Mouse (Mus musculus) heart, embryonic 16.5 days (tissue): ENCODE measurements at regions not wholly inside any gene's neighbourhood (a gene's known extent, or its start where the extent isn't known, plus 50 kb on each side); places are given as distances from the start of the nearest gene placed in this dataset.

Source experiments
- ATAC-seq: fragments of 200-750 bp; cut with Nextera tagmentation; replicated peaks from 2 replicates; pipeline ENCODE4 v1.8.0; 2017; ENCODE audit warnings: moderate number of reproducible peaks; ENCODE audit not compliant: insufficient read depth, low FRiP score; ENCODE audit errors: extremely low read depth
- H3K27ac ChIP-seq: fragments of 300-500 bp; sonication (generic); 2 replicates; pipeline ENCODE4 v1.5.1; 2014; ENCODE audit warnings: mild to moderate bottlenecking, low read length, control low read depth, moderate library complexity
- H3K27me3 ChIP-seq: fragments of 300-500 bp; sonication (generic); 2 replicates; pipeline ENCODE4 v1.6.1; 2014; ENCODE audit warnings: low read length, mixed read lengths; ENCODE audit not compliant: control insufficient read depth, insufficient read depth
- H3K36me3 ChIP-seq: fragments of 300-500 bp; sonication (generic); 2 replicates; pipeline ENCODE4 v1.6.1; 2014; ENCODE audit not compliant: control insufficient read depth, insufficient read depth
- H3K4me1 ChIP-seq: fragments of 300-500 bp; sonication (generic); 2 replicates; pipeline ENCODE4 v1.6.1; 2014; ENCODE audit warnings: low read length, mixed read lengths; ENCODE audit not compliant: control insufficient read depth, insufficient read depth
- H3K4me2 ChIP-seq: fragments of 300-500 bp; sonication (generic); 2 replicates; pipeline ENCODE4 v1.6.1; 2014; ENCODE audit warnings: low read depth, mild to moderate bottlenecking, control low read depth, low read length
- H3K4me3 ChIP-seq: fragments of 300-500 bp; sonication (generic); 2 replicates; pipeline ENCODE4 v1.5.1; 2014; ENCODE audit warnings: mild to moderate bottlenecking, control low read depth, low read length
- H3K9ac ChIP-seq: fragments of 300-500 bp; sonication (generic); 2 replicates; pipeline ENCODE4 v1.6.1; 2014; ENCODE audit warnings: low read length, control low read depth
- H3K9me3 ChIP-seq: fragments of 300-500 bp; sonication (generic); replicated peaks from 2 replicates; pipeline ENCODE4 v1.6.1; 2016; ENCODE audit warnings: low read length; ENCODE audit not compliant: control insufficient read depth
- WGBS: fragments of 180-500 bp; shearing (Covaris S2); extraction: QIAGEN DNeasy Blood & Tissue Kit; methylation state at CpG from one replicate; pipeline ENCODE4 v1.1.7; 2014; 5-methylcytosine and 5-hydroxymethylcytosine counted together

DNA sequence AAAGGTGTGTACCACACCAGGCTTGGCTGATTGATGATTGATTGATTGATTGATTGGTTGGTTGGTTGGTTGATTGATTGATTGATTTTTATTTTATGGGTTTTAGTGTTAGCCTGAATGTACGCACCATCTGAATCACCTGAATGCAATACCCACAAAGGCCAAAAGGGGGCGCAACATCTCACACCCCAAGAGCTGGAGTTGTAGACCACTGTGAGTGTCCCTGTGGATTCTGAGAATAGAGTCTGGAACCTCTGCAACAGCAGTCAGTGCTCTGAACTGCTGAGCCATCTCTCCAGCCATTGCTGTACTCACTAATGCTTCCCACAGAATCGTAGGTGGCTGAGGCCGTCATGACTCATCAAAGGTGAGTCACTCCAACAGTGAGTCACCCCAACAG lies 109.4 kb upstream of the Foxb1 start:
- Histone ChIP-seq H3K9me3 (no peaks in the 10 kb centered on the region), H3K27me3 (no peaks in the 10 kb centered on the region), H3K9ac (no peak overlapping the region), H3K4me1 (no peaks in the 10 kb centered on the region), H3K27ac (no peak overlapping the region), H3K4me3 (no peak overlapping the region), H3K4me2 (no peak overlapping the region), H3K36me3 (no peaks in the 10 kb centered on the region)
- 79% methylated on average over 4 of the region's 4 CpGs for WGBS
- ATAC-seq = no peak

DNA sequence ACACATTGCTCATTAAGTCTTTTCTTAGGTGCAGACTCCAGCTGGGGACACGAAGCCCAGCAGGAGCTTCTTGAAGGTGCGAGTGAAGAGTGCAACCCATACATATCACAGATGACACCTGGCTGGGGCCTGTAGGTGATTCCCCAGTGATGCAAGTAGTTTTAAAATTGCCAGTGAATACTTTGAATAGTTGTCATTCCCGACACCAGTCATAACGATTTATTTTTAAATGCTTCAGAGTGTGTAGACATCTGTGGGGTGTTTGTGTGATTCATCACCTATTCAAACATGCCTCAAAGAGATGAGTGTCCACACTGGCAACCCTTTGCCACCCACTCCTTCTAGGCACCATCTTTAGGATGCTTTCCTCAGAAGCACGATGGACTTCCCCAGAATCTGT lies 102.9 kb upstream of the Bnip2 start:
- no peaks in the 10 kb centered on the region for H3K36me3 ChIP-seq
- ATAC-seq = no peak; the same call in 1 of the 2 replicates
- no peak overlapping the region for H3K4me3 ChIP-seq
- WGBS = 40% methylated on average over 5 of the region's 5 CpGs
- 0 out of 2 replicates have a peak, but pooled peaks cover 2% of the 10 kb centered on the region for H3K27me3 ChIP-seq
- H3K9ac ChIP-seq = no peak overlapping the region
- H3K4me1 ChIP-seq = 0 out of 2 replicates have a peak, but pooled peaks cover 2% of the 10 kb centered on the region
- H3K9me3 ChIP-seq = no peaks in the 10 kb centered on the region
- H3K4me2 ChIP-seq = no peak overlapping the region
- no peak overlapping the region for H3K27ac ChIP-seq

DNA sequence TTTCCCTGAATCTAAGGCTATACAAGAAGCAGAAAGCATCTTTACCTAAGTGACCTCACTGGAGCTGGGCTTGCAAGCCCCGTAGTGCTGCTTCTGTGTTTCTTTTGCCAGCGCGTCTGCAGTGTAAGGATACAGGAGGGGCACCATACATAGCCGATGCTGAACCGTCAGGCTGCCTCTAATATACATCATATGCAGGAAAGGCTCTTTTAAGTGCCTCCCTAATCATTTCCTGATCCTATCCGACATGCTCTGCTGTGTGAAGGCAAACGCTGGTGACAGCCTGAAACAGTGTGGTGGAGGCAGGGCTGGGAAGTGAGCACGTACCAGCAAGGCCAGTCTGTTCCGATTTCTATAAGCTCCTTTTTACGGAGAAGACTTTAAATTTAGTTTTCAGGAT lies 91.2 kb upstream of the Bnip2 start:
- Histone ChIP-seq H3K9me3 (no peaks in the 10 kb centered on the region), H3K4me2 (no peak overlapping the region), H3K36me3 (no peaks in the 10 kb centered on the region), H3K4me3 (no peak overlapping the region), H3K4me1 (no peaks in the 10 kb centered on the region), H3K9ac (no peak overlapping the region), H3K27me3 (0 out of 2 replicates have a peak, but pooled peaks cover 3% of the 10 kb centered on the region), H3K27ac (no peak overlapping the region)
- 49% methylated on average over 10 of the region's 10 CpGs for WGBS
- no peak for ATAC-seq

DNA sequence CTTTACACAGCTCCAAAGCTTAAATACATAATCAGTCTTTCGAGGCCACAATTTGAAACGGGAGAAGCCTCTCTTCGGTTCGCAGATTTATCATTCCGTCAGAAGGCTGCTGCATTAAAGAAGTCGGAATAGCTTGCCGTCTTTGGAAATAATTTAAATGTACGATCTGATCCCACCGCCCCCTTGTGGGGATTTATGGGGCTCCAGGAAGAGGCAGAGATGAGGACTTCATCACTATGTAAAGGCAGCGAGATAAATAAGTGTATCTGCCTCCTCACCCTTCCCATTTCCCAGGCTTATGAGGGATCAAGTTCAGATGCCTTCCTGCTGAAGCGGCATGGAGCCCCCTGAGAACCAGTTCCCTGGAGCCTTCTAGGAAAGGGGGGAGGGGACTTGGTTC lies 89.9 kb upstream of the Bnip2 start:
- H3K4me1 ChIP-seq = no peaks in the 10 kb centered on the region
- H3K9ac ChIP-seq = no peak overlapping the region
- no peaks in the 10 kb centered on the region for H3K9me3 ChIP-seq
- no peak overlapping the region for H3K27ac ChIP-seq
- H3K4me3 ChIP-seq = no peak overlapping the region
- no peaks in the 10 kb centered on the region for H3K36me3 ChIP-seq
- H3K4me2 ChIP-seq = no peak overlapping the region
- WGBS = 27% methylated on average over 11 of the region's 11 CpGs
- no peak for ATAC-seq
- 0 out of 2 replicates have a peak, but pooled peaks cover 3% of the 10 kb centered on the region for H3K27me3 ChIP-seq

DNA sequence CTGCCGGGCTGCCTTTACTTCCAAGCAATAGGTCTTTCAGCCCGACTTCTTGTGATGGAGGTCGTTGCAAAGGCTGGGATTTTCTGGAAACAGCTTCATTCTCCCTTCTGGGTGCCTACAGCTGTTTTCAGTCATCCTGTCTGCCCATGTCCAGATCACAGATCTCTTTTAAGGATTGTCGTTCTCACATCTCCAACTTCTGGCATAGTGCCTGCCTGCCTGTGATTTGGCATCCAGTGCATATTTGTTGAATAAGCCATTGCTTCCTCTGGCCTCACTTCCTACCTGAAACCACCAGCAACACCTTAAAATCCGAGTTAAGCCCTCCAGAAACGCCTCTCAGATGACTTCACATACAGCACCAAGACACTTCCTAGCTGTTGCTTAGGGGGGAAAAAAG lies 88.4 kb upstream of the Bnip2 start:
- no peak for ATAC-seq
- Histone ChIP-seq H3K9me3 (no peaks in the 10 kb centered on the region), H3K27ac (no peak overlapping the region), H3K9ac (no peak overlapping the region), H3K36me3 (no peaks in the 10 kb centered on the region), H3K4me1 (no peaks in the 10 kb centered on the region), H3K4me3 (no peak overlapping the region), H3K4me2 (no peak overlapping the region), H3K27me3 (0 out of 2 replicates have a peak, but pooled peaks cover 3% of the 10 kb centered on the region)
- 43% methylated on average over 6 of the region's 6 CpGs for WGBS

DNA sequence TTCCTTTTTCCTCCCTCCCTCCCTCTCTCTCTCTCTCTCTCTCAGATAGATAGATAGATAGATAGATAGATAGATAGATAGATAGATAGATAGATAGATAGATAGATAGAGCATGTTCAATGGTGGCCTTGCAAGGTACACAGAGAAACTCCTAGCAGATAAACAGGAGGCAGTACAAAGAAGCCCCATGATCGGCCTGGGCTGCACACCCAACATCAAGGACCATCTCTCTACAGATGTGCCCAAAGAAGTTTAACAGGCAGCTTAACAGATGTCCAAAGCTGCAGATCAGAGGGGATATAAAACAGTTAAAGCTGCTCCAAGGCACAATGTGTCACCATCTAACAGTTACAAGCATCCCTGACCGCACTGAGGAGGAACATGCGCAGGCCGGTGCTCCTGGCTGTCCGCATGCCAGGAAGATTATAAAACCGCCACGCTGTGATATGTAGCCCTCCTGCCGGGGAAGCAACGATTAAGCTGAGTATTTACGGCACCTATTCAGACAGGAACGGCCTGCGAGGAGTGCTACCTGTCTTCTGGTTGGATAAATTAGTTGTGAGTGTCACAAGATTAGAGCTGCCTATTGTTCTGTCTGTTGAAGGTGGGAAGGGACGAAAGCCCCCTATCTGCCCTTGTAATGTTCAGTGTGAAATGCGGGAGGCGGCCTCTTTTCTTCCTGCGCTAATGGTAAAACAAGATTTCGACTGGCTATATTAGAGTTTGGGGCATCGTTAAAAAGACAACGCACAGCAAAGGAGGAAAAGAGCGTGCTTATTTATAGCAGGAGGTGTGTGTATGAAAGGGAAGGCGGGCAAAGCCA lies 81.9 kb upstream of the Bnip2 start:
- no peak for ATAC-seq
- no peaks in the 10 kb centered on the region for H3K9me3 ChIP-seq
- H3K4me1 ChIP-seq = peaks cover 3% of the 10 kb centered on the region; the same call in 1 of the 2 replicates
- peak overlapping the region; percentile 50; the same call in 1 of the 2 replicates for H3K4me2 ChIP-seq
- H3K36me3 ChIP-seq = no peaks in the 10 kb centered on the region
- H3K27ac ChIP-seq = no peak overlapping the region
- no peak overlapping the region for H3K9ac ChIP-seq
- WGBS = 22% methylated on average over 21 of the region's 21 CpGs
- H3K27me3 ChIP-seq = peaks cover 3% of the 10 kb centered on the region; the same call in 1 of the 2 replicates
- H3K4me3 ChIP-seq = no peak overlapping the region

DNA sequence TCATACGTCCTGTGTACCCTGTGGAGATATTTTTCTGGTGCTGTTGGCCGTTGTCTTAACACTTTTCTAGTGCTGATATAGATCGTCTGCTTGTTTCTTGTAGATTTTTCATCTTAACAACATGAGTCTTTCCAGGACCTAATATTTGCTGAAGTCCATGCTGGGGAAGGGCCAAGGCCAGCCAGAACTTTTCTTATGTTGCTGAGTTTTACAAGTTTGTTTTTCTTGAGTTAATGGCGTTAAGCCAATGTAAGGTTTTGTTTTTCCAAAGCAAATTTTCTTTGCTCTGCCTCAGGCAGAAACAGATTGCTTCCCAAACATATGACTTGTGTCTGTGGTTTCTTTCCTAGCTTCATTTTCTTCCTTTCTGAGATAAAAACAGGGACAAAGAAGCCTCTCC lies 78.6 kb upstream of the Bnip2 start:
- no peak for ATAC-seq
- Histone ChIP-seq H3K4me2 (no peak overlapping the region), H3K27me3 (peaks cover 3% of the 10 kb centered on the region; the same call in 1 of the 2 replicates), H3K4me1 (peaks cover 3% of the 10 kb centered on the region; the same call in 1 of the 2 replicates), H3K4me3 (no peak overlapping the region), H3K9ac (no peak overlapping the region), H3K9me3 (no peaks in the 10 kb centered on the region), H3K27ac (no peak overlapping the region), H3K36me3 (no peaks in the 10 kb centered on the region)
- 54% methylated on average over 4 of the region's 4 CpGs for WGBS

DNA sequence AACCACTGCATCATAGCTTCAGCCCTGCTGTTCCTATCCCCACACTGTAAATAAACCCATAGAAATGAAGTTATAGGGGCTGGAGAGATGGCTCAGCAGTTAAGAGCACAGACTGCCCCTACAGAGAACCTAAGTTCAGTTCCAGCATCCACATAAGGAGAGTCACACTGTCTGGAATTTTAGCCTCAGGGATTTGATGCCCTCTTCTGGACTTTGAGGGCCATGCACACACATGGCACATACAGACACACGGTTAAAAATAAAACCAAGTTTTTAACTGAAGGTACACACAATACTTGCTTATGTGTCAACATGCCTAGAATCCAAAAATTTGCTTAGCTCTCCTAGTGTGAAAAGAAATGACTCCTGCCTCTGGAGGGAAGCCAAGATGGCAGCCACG lies 61.1 kb upstream of the Bnip2 start:
- no peaks in the 10 kb centered on the region for H3K9me3 ChIP-seq
- H3K4me3 ChIP-seq = no peak overlapping the region
- H3K27me3 ChIP-seq = no peaks in the 10 kb centered on the region
- H3K4me2 ChIP-seq = no peak overlapping the region
- H3K4me1 ChIP-seq = no peaks in the 10 kb centered on the region
- no peaks in the 10 kb centered on the region for H3K36me3 ChIP-seq
- no peak overlapping the region for H3K27ac ChIP-seq
- 62% methylated on average over 2 of the region's 2 CpGs for WGBS
- H3K9ac ChIP-seq = no peak overlapping the region
- ATAC-seq = no peak

DNA sequence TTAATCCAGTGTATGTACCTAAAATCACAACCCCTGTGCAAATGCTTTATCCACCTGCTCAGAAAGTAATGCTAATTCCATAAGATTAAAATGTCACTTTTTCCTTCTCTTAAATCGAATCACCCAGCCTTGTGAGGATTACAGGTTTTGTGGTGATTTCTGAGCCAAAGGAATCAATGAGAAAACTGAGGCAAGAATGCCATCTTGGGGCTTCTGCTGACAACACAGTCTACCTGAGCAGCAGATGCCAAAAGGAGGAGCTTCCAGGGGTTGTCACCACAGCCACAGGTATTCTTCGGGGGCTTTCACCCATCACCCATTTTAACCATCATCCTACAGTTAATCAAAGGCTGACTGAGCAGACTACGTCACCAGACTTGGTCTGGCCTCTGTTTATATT lies 51.4 kb upstream of the Bnip2 start:
- ATAC-seq = no peak
- Histone ChIP-seq H3K9ac (no peak overlapping the region), H3K4me1 (no peaks in the 10 kb centered on the region), H3K9me3 (no peaks in the 10 kb centered on the region), H3K27me3 (no peaks in the 10 kb centered on the region; the same call in 1 of the 2 replicates), H3K4me3 (no peak overlapping the region), H3K4me2 (no peak overlapping the region), H3K36me3 (no peaks in the 10 kb centered on the region), H3K27ac (no peak overlapping the region)
- WGBS = 70% methylated on average over 3 of the region's 3 CpGs
